Mouse (Mus musculus) C2C12 (cell line): ENCODE results near the gene Utrn. TPM values are rescaled to one million over a fixed set of nuclear protein-coding genes. Genes with fewer than 3 reads are reported as not detected.

Experiments used
- H3K27me3 ChIP-seq: one replicate; pipeline ENCODE4 v1.6.1; 2011; ENCODE audit not compliant: control insufficient read depth, insufficient read depth, insufficient read length
- H3K36me3 ChIP-seq: one replicate; pipeline ENCODE4 v1.6.1; 2011; ENCODE audit not compliant: control insufficient read depth, insufficient read depth
- H3K4me3 ChIP-seq: one replicate; pipeline ENCODE4 v1.5.1; 2011; ENCODE audit warnings: mild to moderate bottlenecking, control low read depth; ENCODE audit not compliant: poor library complexity, insufficient read depth, severe bottlenecking
- H3K79me2 ChIP-seq: one replicate; pipeline ENCODE4 v1.6.1; 2011; ENCODE audit not compliant: control insufficient read depth, insufficient read depth
- H3K79me3 ChIP-seq: one replicate; pipeline ENCODE4 v1.6.1; 2011; ENCODE audit warnings: low read depth, control low read depth
- H3ac ChIP-seq: one replicate; pipeline ENCODE3; 2011; ENCODE audit warnings: low read depth; ENCODE audit not compliant: control insufficient read depth, insufficient read length
- CEBPB ChIP-seq: IDR thresholded peaks from one replicate; pipeline ENCODE4 v1.6.1; 2011; ENCODE audit warnings: low read depth, mild to moderate bottlenecking, control low read depth, moderate library complexity
- CTCF ChIP-seq: IDR thresholded peaks from one replicate; pipeline ENCODE4 v1.5.1; 2011; ENCODE audit not compliant: control insufficient read depth, insufficient read depth, insufficient read length
- FOSL1 ChIP-seq: IDR thresholded peaks from one replicate; pipeline ENCODE4 v1.8.0; 2011; ENCODE audit warnings: mild to moderate bottlenecking, low read length; ENCODE audit not compliant: poor library complexity, insufficient read depth, severe bottlenecking
- MAX ChIP-seq: IDR thresholded peaks from one replicate; pipeline ENCODE4 v1.6.1; 2011; ENCODE audit warnings: mild to moderate bottlenecking, control low read depth
- MYOD1 ChIP-seq: IDR thresholded peaks from one replicate; pipeline ENCODE4 v1.6.1; 2011; ENCODE audit warnings: low read depth; ENCODE audit not compliant: control insufficient read depth, insufficient read length
- MYOG ChIP-seq: IDR thresholded peaks from one replicate; pipeline ENCODE4 v1.6.1; 2011; ENCODE audit not compliant: control insufficient read depth, insufficient read length; ENCODE audit errors: extremely low read depth
- USF1 ChIP-seq: IDR thresholded peaks from one replicate; pipeline ENCODE4 v1.6.1; 2011; ENCODE audit warnings: low read depth, mild to moderate bottlenecking, control low read depth, moderate library complexity
- polyA plus RNA-seq: library from polyadenylated mRNA; unstranded; fragments of >200 nt; fragmentation: generic; extraction: Trizol; gene quantifications from one replicate; pipeline ENCODE4 v1.2.1, GENCODE M21; 2012; ENCODE audit warnings: missing spikeins

Utrn gene
- polyA plus RNA-seq, 1 experiment: 10.5 TPM

- Histone ChIP-seq H3K79me2 (no peaks in the 10 kb centered on the region), H3K36me3 (peaks cover 29% of the 10 kb centered on the region), H3K4me3 (no peak overlapping the region), H3K79me3 (no peaks in the 10 kb centered on the region), H3ac (no peak overlapping the region), H3K27me3 (no peaks in the 10 kb centered on the region)
- TF ChIP-seq MYOG: no peak
- TF ChIP-seq MAX: no peak
- TF ChIP-seq MYOD1: no peak
These were observed 225.8 kb downstream of the Utrn start for GRCm38 (mm10) chr10:12643336-12643735.

DNA sequence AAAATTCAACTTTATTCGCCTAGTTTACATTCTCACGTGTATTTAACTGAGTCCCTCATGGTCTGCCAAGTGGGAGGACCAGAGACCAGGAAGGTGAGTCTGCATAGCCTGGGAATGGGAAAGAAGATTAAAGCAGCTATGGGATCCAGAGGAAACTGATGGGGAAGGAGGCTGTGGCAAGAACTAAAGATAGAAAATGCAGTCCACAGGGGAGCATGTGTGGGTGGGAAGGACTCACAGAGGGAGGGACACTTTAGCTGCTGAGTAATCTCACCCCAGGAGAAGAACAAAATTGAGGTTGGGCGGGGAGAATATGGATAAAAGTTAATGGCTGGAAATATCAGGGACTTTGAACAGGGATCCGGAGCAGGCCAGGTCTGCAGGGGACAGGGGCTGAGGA, 229.5 kb downstream of the Utrn start:
- H3ac ChIP-seq: no peak overlapping the region

DNA sequence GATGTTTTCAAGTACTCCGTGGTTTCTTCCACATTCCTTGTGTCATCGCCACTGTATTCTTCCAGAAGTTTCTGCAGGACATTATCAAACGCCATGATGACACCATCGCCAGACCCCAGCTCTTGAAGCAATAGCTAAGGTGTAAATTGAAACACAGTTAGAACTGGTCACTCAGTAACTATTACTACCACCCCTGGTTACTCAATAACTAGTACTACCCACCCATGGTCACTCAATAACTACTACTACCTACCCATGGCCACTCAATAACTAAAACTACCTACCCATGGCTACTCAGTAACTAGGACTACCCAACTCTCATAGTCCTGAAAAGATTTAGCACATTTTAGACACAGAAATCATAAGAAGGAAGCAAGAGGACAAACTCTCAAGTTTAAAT, 235.2 kb downstream of the Utrn start:
- TF ChIP-seq MAX: no peak
- TF ChIP-seq FOSL1: no peak
- H3ac ChIP-seq: no peak overlapping the region
- H3K27me3 ChIP-seq: no peaks in the 10 kb centered on the region
- H3K4me3 ChIP-seq: no peak overlapping the region
- peaks cover 28% of the 10 kb centered on the region for H3K36me3 ChIP-seq
- H3K79me2 ChIP-seq: no peaks in the 10 kb centered on the region
- no peaks in the 10 kb centered on the region for H3K79me3 ChIP-seq

More for the DNA sequence above, 229.5 kb downstream of the Utrn start:
- no peaks in the 10 kb centered on the region for H3K79me2 ChIP-seq
- peaks cover 33% of the 10 kb centered on the region for H3K36me3 ChIP-seq
- no peaks in the 10 kb centered on the region for H3K27me3 ChIP-seq
- no peak overlapping the region for H3K4me3 ChIP-seq
- no peaks in the 10 kb centered on the region for H3K79me3 ChIP-seq
- no peak for TF ChIP-seq USF1

GRCm38 (mm10) chr10:12630933-12631332, 238.2 kb downstream of the Utrn start:
- Histone ChIP-seq H3K79me3 (no peaks in the 10 kb centered on the region), H3ac (no peak overlapping the region), H3K27me3 (no peaks in the 10 kb centered on the region), H3K4me3 (no peak overlapping the region), H3K36me3 (peaks cover 29% of the 10 kb centered on the region), H3K79me2 (no peaks in the 10 kb centered on the region)
- TF ChIP-seq CEBPB: no peak
- no peak for TF ChIP-seq FOSL1
- TF ChIP-seq CTCF: no peak
- TF ChIP-seq USF1: no peak
- TF ChIP-seq MYOG: no peak
- TF ChIP-seq MYOD1: no peak
- no peak for TF ChIP-seq MAX

DNA sequence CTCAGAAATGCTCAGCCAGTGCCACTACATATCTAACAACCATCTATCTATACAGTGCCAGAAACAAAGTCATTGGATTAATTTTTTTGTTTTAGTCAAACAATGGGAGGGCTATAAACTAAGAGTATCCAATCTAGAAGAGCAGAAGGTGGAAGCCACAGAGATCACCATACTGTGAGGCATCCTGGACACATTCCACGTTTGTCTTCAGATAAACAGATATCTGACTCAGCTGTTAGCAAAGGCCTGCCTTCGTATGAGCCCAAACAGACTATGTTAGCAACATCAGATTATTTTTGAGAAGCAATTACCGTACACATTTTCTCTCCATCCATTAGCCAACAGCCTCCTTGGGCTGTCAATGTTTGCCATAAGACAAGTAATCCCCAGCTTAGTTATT, 250.8 kb downstream of the Utrn start:
- peaks cover 10% of the 10 kb centered on the region for H3K36me3 ChIP-seq
- H3K4me3 ChIP-seq: no peak overlapping the region
- H3K79me2 ChIP-seq: no peaks in the 10 kb centered on the region
- H3K79me3 ChIP-seq: no peaks in the 10 kb centered on the region
- H3K27me3 ChIP-seq: no peaks in the 10 kb centered on the region
- H3ac ChIP-seq: no peak overlapping the region
- TF ChIP-seq MYOG (no peak), MYOD1 (no peak), CTCF (no peak)

DNA sequence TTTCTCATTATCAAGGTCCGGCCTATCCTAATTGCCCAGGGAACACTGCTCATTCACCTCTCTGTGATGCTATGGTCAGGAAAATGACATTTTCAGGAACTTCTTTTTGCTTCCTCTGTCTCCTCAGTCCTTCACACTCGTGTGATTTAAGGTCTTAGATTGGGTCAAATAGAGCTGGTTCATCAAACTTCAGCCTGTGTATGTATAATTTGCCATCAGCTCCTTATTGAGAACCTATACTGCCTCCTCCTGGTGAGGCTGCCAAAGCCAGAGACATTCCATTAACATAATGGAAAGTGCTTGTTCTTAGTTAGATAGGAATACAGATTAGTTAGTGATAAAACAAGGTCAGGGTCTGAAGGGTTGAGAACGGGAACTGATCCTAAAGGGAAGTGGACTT, 253.4 kb downstream of the Utrn start:
- TF ChIP-seq CTCF (no peak), FOSL1 (no peak), MYOD1 (no peak), MAX (no peak), USF1 (no peak), CEBPB (no peak), MYOG (no peak)
- H3K79me2 ChIP-seq: no peaks in the 10 kb centered on the region

More for the DNA sequence above, 253.4 kb downstream of the Utrn start:
- no peak overlapping the region for H3K4me3 ChIP-seq
- no peaks in the 10 kb centered on the region for H3K27me3 ChIP-seq
- H3ac ChIP-seq: no peak overlapping the region
- H3K36me3 ChIP-seq: peaks cover 3% of the 10 kb centered on the region
- H3K79me3 ChIP-seq: no peaks in the 10 kb centered on the region
